Mouse (Mus musculus): ENCODE data around the gene Siah1a. TPM values are rescaled to one million over a fixed set of nuclear protein-coding genes. Genes with fewer than 3 reads are reported as not detected.

Gene Siah1a
- total RNA-seq, 1 experiment from 2014 or later, result 27.6 TPM

DNA sequence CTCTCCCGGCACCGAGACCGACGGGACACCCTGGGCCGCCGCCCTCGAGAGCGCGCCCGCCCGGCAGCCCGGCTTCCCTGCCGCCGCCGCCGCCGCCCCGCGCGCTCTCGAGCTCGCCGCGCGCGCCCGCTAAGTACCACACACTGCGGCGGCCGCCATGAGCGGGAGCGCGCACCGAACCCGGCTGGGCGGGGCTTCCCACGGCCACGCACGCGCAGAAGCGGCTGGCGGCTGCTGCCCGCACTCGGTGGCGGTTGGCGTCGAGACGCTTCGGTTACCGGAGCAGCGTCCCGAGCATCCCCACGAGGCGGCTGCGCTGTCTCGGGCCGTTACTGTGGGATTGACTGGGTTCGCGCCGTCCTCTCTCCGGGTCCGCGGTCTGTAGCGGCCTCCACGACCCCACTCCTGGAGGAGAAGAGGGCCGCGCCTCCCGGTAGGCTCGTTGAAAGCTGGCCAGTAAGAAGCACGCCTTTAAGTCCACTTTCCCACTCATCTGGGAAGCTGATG, 254 bp upstream of the Siah1a start:
- peak; percentile 65 for ATAC-seq (replicated peaks; ENCODE audit: low read depth, poor library complexity, severe bottlenecking)

DNA sequence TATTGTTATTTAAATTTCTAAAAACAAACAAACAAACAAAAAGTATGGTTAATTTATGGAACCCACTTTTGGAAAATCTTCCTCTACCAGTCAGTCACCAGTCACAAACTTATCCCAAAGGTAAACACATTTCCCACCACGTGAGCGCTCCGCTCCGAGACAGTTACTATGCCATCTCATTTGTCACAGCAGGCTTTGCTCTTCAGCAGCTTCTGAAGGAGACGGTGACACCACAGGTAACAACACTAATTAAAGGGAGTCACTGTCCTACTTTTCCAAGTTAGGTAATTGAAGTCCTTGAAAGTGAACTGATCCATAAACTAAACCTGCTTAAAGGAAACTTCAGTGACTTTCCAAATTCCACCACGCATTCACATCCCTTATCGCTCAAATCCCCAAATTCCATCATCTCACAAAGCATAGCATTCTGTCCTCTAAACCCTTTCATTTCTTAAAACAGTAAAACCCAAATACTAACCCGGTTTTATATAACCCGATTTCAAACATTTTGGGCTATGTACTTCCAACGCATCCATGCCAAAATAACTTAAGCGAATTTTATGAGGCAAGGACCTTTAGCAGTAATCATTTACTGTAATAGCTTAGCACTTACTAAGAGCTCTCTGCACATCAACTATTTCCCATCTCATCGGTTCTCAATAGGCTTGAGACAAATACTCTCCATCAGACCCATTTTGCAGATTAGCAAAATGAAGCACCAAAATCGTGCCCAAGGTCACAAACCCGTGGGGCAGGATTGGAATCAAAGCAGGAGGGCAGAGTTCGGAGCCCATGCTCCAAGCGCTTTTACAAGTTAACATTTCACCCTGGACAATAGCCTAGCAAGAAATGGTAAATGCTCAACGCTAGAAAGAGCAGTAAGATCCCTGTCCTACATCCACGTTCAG, 1.2 kb downstream of the Siah1a start:
- no peak for ATAC-seq (replicated peaks; ENCODE audit: low read depth, poor library complexity, severe bottlenecking)

DNA sequence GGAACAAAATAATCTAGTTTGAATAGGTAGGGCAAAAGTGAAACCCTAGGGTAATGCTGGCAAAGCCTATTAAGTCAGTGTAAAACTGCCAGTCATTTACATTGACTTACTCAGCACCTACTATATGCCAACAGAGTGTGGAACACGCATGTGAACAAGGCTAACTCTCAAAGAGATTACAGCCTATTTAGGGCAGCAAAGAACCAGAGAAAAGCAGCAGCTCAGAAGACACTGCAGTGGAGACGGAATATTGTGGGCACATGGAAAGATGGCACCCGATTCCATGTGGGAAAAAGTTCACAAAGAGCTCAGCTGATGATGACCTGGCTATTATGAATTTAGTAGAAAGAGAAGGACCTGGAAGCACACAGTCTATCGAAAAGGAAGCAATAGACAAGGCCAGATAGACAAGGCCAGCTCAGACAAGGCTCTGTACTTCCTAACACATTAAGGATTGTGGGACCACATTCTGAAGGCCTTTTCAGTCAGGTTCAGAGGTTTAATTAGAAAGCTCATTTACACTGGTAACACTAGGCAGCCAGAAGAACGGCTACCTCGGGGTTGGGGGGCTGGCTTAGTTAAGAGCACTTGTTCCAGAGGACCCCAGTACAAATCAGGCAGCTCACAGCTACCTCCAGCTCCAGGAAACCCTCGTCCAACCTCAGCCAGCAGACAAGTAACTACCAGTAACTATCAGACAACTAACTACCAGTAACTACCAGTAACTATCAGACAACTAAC, 3.0 kb downstream of the Siah1a start:
- no peak for ATAC-seq (replicated peaks; ENCODE audit: low read depth, poor library complexity, severe bottlenecking)

DNA sequence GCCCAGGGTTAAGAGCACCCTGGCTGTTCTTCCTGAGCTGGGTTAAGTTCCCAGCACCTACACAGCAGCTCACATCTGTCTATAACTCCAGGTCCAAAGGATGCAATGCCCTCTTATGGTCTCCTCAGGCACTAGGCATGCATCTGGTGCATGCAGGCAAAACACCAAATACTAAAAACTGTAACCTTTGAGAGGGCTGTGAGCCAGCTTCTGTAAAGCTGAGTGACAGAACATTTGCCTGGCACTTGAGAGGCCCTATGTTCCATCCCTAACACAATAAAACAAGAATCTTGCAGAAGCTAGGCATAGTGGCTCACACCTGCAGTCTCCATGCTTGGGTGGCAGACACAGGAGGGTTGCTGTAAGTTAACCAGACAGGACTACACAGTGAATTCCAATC, 4.1 kb downstream of the Siah1a start:
- no peak for ATAC-seq (replicated peaks; ENCODE audit: low read depth, poor library complexity, severe bottlenecking)

DNA sequence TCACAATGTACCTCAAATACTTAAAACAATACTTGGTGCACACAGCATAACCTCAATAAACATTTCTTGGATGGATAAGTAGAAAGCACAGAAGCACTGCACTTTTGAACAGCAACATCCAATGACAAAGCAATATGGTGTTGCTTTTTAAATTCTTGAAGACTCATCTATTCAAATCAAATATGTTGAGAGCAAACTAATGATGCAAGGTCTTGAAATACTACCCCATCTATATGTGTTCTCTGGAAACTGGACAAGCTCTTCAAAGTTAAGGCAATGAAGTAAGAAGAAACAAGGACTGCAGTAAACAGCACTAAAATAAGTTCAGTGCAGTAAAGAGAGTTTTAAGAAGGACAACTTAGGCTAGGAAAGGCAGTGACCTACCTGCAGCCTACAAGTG, 4.8 kb downstream of the Siah1a start:
- no peak for ATAC-seq (replicated peaks; ENCODE audit: low read depth, poor library complexity, severe bottlenecking)

DNA sequence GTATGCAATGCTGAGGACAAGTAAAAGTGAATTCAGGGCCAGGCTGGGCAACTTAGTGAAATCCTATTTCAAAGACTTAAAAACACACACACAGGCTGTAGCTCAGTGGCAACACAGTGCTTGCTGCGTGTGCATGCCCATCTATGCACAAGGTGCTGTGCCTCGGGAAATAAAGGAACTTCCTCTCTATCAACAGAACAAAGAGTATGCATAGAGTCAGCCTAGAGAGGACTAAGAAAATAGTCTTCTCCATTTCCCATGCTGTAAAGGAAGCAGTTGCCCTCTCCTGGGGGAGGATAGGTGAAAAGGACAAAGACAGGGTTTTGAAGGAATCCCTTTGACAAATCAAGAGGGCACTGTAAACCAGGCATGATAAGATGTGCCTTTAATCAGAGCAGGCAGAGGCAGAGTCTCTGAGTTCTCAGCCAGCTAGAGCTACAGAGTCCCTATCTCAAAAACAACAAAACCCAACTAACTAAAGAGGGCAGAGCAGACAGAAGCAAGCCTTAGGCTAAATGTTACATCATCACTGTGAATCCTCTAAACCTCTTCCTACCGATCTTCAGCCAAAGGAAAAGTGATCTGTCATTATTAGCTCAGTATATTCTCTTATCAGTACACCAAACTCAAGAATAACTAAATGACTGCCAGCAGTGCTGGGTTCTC, 10.2 kb downstream of the Siah1a start:
- peak; percentile 70 for ATAC-seq (replicated peaks; ENCODE audit: low read depth, poor library complexity, severe bottlenecking)

DNA sequence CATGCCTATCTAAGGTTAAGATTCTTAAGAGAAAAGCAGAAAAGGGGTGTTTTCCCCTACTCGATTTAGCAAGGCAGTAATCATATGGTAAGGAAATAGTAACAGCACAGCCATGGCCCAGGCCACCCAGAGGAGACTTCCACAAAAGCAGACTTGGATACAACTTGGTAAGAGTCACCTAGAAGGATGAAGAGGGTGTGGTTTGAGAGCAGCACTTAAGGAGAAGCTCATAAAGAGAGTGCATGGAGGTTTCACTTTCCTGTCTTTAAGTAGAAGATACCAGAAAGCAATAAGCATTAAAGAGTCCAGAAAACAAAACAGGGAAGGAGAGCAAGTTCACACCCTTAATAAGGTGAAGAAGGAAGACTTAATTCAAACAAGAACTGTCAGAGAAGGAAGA, 10.8 kb downstream of the Siah1a start:
- peak; percentile 57; the same call in 1 of the 2 replicates for ATAC-seq (replicated peaks; ENCODE audit: low read depth, poor library complexity, severe bottlenecking)

DNA sequence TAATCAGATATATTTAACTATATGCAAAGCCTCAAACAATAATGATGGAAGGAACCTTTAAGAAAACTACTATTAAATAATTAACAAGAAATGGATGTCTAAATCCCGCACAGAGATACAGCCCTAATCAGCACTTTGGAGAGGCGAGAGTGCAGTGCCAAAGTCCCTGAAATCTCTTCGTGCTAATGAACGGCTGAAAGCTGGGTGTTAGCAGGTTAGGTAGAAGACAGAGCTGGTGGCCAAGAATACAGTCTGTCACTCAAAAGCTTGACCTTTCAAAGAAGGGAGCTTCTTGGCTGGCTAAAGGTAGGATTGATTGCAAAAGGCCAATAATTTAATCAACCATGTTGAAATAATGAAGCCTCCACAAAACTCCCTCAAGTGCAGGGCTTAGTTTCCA, 11.6 kb downstream of the Siah1a start:
- ATAC-seq (replicated peaks; ENCODE audit: low read depth, poor library complexity, severe bottlenecking), result no peak

DNA sequence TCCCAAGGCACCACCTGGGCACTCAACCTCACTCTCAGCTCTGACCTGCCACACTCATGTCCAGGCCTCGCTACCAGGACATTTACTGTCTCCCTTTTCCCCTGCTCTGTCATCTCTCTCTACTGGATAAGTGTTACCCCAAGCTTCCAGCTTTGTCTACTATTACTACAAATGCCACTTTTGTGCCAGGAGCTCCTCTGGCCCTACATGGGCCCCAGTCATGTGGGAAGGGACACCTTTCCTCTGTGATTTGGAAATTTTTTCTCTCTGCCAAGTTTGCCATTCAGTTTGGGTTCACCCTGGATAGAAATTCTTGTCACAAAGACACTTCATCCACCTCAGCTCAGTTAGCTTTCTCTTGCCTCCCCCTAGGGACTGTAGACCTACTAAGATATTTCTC, 14.9 kb downstream of the Siah1a start:
- no peak for ATAC-seq (replicated peaks; ENCODE audit: low read depth, poor library complexity, severe bottlenecking)

DNA sequence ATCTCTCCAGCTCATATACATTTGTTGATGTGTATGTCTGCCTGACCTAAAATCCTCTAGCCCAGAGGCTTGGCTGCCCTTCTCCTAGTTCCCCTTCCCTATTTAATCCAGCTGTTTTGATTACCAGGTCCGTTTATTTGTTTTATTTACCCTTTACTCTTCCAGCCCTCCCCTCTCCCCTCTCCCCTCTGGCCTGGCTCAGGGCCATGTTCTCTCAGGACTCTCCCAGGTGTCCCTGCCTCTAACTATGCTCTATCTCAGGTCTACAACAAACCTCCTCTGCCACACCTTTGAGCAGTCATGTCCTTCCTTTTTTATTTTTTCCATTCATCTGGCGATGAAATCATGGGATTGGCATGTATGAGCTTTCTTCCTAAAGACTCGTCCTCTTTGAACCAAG, 15.4 kb downstream of the Siah1a start:
- no peak for ATAC-seq (replicated peaks; ENCODE audit: low read depth, poor library complexity, severe bottlenecking)

DNA sequence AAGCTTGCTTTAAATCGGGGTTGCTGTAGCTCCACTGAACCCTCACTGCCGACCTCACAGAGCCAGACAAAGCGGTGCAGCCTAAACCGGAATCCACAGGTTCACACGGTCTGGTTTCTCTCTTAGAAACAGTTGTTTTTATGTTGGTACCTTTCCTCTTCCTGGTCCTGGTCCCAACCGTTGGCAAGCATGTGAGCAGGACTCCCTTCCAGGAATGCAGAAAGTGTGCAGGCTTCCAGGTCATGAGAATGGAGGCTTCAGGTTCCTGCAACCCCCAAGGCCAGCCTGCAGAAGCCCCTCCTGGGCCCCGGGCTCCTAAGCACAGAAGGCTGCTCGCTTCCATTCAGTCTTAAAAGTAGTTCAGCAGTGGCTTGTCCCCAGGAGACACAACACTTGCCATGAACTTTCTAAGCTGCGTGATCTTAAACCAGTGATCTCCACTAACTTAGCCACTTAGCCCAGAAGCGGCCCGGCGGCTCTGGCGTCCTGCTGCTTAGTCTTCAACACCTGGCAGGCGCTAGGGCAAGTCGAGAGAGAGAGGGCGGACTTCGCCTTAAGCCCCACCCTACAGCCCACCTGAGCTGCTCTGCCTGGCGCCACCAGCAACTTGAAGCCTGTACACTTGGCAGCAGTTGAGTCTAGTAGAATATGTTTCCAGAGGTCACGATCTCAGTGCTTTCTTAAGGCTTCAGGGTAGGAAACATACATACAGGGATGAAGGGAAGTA, 17.3 kb downstream of the Siah1a start:
- no peak for ATAC-seq (replicated peaks; ENCODE audit: low read depth, poor library complexity, severe bottlenecking)

DNA sequence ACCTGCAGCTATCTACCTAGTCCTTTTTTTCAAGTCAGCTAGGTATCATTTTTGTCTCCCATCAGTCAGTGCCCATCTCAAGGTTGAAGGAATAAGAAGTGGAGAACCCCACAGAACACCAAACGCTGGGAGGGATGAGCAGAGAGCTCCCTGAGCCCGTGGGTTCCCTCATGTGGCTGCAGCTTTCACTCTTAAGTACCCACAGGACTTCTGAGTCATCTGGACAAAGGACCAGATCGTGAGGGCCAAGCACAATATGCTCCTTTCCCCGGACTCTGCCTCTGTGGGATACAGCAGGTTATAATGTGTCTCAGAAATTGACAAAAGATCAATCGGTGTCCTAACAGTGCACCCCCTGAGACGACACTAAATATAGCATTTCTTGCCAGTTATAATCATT, 18.8 kb downstream of the Siah1a start:
- no peak for ATAC-seq (replicated peaks; ENCODE audit: low read depth, poor library complexity, severe bottlenecking)

DNA sequence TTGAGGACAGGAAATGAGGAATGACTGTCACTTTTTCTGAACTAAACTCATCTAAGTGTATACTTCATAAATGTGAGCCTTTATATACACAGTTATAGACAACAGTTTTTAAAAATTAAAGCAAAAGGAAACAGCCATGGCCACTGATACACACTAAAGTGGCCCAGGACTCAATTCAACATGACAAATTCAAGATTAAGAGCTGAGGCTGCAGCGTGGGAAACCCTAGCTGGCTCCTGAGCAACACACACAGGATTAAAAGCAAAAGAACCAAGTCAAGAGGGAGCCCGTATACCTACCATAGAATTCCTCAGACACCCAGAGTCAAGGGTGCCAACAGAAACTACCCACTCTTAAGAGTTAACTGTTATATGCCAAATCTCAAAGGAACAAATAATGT, 24.2 kb downstream of the Siah1a start:
- ATAC-seq (replicated peaks; ENCODE audit: low read depth, poor library complexity, severe bottlenecking), result no peak

DNA sequence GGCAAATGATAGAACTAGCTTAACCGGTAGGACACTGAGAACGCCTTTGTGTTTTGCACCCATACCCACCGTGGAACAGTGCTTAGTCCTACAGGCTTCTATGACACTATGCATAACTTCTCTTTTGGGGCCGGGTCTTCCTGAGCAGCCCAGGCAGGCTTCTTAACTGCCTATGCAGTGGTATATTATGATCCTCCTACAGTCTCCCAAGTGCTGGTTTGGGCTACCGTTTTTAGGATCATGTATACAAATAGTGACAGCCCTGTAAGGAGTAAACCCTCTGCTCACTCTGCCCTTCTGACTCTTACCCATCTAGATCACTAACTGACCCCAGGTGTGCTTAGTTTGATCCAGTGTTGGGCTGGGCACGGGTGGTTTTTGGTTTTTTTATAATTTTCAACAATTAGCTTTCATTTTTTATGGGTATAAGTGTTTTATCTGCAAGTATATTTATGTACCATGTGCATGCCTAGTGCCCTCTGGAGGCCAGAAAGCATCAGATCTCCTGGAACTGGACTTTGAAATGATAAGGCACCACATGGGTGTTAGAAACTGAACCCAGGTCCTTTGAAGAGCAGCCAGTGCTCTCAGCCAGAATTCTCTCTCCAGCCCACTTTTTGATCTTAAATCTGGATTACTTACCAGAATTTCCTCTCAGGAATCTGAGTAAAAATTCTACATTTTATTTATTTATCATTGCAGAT, 24.8 kb downstream of the Siah1a start:
- ATAC-seq (replicated peaks; ENCODE audit: low read depth, poor library complexity, severe bottlenecking), result peak; percentile 58; the same call in 1 of the 2 replicates

DNA sequence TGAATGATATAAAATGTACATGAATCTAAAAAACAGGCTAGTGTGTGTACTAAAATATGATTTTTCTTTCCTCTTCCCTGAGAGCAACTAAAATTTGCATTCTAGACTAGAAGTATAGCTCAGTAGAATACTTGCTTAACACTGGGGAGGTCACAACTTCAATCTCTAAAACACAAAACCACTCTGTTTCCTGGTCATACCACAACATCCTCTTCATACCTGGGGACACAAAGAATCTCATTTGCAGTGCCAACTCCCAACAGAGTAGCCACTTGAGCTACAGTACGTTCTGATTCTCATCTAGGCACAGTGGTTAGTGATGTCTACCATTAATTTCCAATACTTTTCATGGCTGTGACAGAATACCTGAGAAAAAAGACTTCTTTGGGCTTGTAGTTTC, 26.4 kb downstream of the Siah1a start:
- ATAC-seq (replicated peaks; ENCODE audit: low read depth, poor library complexity, severe bottlenecking), result no peak

DNA sequence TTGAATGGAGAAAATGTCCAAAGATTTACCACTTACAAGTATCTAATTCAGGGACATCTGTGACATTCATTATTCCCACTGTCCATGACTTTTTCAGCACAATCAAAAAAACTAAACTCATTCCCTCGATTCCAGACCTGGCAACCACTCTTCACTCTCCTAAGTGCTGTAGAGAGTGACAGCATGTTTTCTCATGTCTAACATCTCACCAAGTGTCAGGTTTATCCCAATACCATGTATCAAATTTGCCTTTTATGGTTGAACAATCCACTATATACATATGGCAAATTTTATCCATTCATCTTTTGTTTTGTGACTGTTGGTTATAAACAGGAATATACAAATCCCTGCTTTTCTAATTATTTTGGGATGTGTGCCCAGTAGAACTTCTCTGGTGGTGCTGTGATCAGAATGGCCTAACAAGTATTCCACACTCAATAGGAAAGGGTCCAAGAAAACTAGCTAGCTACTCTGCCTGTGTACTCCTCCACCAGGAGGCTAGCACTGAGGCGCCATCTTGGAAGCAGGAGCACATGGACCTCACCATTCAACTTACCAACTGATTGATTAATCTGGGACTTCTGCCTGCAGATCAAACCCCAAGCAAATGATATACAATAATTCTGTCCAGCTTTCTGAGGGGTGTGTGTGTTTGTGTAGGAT, 27.3 kb downstream of the Siah1a start:
- no peak for ATAC-seq (replicated peaks; ENCODE audit: low read depth, poor library complexity, severe bottlenecking)

DNA sequence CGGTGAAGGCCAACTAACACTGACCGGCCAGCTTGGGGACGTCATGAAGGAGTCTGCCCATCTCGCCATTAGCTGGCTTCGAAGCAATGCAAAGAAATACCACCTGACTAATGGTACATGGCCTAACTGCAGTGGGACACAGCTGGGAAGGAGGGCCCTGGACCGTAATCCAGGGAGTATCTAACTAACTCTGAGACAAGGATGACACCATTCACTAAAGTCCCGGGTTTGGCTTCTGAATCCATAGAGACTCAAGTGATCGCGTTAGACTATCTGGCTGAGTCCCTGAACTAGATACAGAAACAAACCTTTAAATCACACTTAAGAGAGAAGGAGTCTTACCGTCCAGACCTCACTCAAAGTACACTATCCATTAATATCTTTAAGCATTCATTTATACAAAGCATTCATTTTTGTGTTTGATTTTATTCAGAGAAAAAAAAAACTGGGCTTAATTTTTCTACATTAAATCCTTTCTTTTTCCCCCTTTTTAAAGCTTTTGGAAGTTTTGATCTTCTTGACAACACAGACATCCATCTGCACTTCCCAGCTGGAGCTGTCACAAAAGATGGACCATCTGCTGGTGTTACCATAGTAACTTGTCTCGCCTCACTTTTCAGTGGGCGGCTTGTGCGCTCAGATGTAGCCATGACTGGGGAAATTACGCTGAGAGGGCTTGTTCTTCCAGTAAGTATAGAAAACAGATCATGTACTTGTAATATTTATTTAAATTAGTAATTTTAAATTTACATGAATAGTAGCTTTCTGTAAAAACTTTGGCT, 32.1 kb downstream of the Siah1a start:
- ATAC-seq (replicated peaks; ENCODE audit: low read depth, poor library complexity, severe bottlenecking), result no peak

DNA sequence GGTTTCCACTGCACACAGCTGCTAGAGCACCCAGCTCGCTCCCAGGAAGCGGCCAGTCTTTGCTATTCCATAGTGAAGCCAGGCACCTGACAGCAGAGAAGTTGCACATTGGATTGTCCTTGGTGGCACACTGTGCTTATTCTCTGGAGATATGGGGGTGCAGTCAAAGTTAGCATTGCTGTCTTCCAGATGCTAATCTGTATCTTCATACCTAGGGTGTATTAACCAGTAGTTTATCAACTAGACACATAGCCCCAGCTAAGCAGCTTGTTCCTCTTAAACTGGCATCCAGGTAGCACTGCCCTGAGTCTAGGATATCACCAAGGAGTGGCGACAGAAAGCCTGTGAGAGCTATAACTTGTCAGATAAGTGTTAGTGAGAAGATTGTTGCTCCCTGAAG, 33.1 kb downstream of the Siah1a start:
- ATAC-seq (replicated peaks; ENCODE audit: low read depth, poor library complexity, severe bottlenecking), result no peak

Data from common myeloid progenitor, adult 5-6 weeks (primary cell).